Mouse (Mus musculus) mesoderm, embryonic 11.5 days (tissue): Measurements from ENCODE around the gene Hils1.

Source experiments
- DNase-seq: peaks from one replicate; pipeline ENCODE4 v3.0.0-alpha.2; 2012; ENCODE audit warnings: low read depth, low spot score

Gene Hils1

GRCm38 (mm10) chr11:94967419-94967818, at the start of gene Hils1:
Hils1 (plus strand) TSS chr11:94967593.
- DNase-seq: no peak

- DNase-seq: no peak
Measured at GRCm38 (mm10) chr11:94917717-94918116, 49.7 kb upstream of the Hils1 start.

GRCm38 (mm10) chr11:94920996-94921401, 46.4 kb upstream of the Hils1 start:
- peak; percentile 38 for DNase-seq

- no peak for DNase-seq
Measured at GRCm38 (mm10) chr11:94924977-94925376, 42.4 kb upstream of the Hils1 start.

GRCm38 (mm10) chr11:94926431-94926830, 41.0 kb upstream of the Hils1 start:
- DNase-seq: no peak

- DNase-seq: no peak
Measured at GRCm38 (mm10) chr11:94927771-94928291, 39.6 kb upstream of the Hils1 start.

- peak; percentile 92 for DNase-seq
Measured at GRCm38 (mm10) chr11:94928820-94929219, 38.6 kb upstream of the Hils1 start.

- DNase-seq: peak; percentile 23
Measured at GRCm38 (mm10) chr11:94929599-94929998, 37.8 kb upstream of the Hils1 start.

GRCm38 (mm10) chr11:94930151-94930550, 37.2 kb upstream of the Hils1 start:
- peak; percentile 30 for DNase-seq

- peak; percentile 54 for DNase-seq
Measured at GRCm38 (mm10) chr11:94933584-94933983, 33.8 kb upstream of the Hils1 start.

- no peak for DNase-seq
Measured at GRCm38 (mm10) chr11:94934526-94934925, 32.9 kb upstream of the Hils1 start.

- peak; percentile 46 for DNase-seq
Measured at GRCm38 (mm10) chr11:94936045-94936444, 31.3 kb upstream of the Hils1 start, which contains the start of gene Col1a1. Col1a1 (plus strand) TSS chr11:94936224.

GRCm38 (mm10) chr11:94936851-94937295, 30.5 kb upstream of the Hils1 start:
- DNase-seq: peak; percentile 93

- no peak for DNase-seq
Measured at GRCm38 (mm10) chr11:94937335-94937781, 30.0 kb upstream of the Hils1 start.

GRCm38 (mm10) chr11:94937787-94938186, 29.6 kb upstream of the Hils1 start:
- no peak for DNase-seq

GRCm38 (mm10) chr11:94938296-94938695, 29.1 kb upstream of the Hils1 start:
- DNase-seq: no peak

GRCm38 (mm10) chr11:94939280-94939679, 28.1 kb upstream of the Hils1 start:
- peak; percentile 73 for DNase-seq

GRCm38 (mm10) chr11:94941121-94941520, 26.3 kb upstream of the Hils1 start:
- no peak for DNase-seq

GRCm38 (mm10) chr11:94941776-94942175, 25.6 kb upstream of the Hils1 start:
- no peak for DNase-seq

GRCm38 (mm10) chr11:94942282-94943023, 24.9 kb upstream of the Hils1 start:
- peak; percentile 52 for DNase-seq

- DNase-seq: no peak
Measured at GRCm38 (mm10) chr11:94943054-94943453, 24.3 kb upstream of the Hils1 start.

GRCm38 (mm10) chr11:94944295-94944694, 23.1 kb upstream of the Hils1 start:
- DNase-seq: no peak

GRCm38 (mm10) chr11:94945236-94945635, 22.2 kb upstream of the Hils1 start:
- no peak for DNase-seq
